Mouse (Mus musculus): ENCODE results near the gene Zfp143. TPM values are rescaled to one million over a fixed set of nuclear protein-coding genes. Genes with fewer than 3 reads are reported as not detected.

The Zfp143 gene
- total and polyA plus RNA-seq, 3 experiments = 8.4 to 10.5 (median 8.6) TPM

DNA sequence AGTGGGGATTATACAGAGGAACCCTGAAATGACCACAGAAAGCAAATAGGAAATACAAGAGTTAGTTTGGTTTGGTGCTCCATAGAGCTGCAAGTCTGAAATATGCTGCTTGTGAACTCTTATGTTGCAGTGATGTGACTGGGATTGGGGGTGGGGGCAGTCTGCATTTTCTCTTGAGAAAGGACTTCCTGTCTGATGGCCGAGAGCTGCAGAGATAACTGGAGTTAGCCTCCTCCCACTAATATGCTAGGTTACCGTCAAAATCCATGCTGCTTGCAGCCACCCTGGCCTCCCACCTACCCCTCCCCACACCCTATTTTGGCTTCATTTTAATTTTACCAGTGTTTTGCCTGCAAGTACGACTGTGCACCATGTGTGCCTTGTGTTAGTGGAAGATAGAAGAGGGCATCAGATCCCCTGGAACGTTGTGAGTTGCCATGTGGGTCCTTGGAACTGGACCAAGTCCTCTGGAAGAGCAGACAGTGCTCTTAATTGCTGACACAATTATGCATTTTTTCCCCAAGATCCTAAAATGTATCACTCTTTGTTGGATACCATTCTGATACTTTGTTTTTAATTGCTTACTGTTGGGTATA, 49.1 kb downstream of the Zfp143 start:
- H3K27ac ChIP-seq = no peak overlapping the region; the same call in 1 of the 2 replicates

DNA sequence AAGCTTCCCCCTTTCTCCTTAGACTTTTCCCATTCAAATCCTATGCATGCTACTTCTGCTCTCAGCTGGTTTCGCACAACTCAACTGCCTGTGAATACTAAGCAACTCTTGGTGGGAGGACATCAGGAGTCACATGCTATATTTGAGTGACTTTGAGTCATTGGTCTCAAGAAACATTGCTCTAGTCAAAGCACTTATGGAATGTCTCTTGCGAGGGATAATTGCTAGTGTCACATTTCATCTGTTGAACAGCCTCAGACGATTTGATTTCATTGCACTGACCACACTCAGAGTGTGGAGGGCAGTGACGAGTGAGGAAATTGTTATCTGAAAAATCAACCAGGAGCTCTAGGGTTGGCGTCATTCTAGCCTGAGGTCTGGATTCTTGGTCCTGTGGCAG, 53.7 kb downstream of the Zfp143 start:
- Histone ChIP-seq H3K36me3 (ENCODE audit: control insufficient read depth, insufficient read depth, low read length) (peaks cover 8% of the 10 kb centered on the region; the same call in 1 of the 2 replicates), H3K4me3 (no peak overlapping the region), H3K27ac (no peak overlapping the region), H3K27me3 (ENCODE audit: control insufficient read depth, insufficient read depth, low read length) (no peaks in the 10 kb centered on the region), H3K4me1 (ENCODE audit: control insufficient read depth, insufficient read depth, low read length) (peaks cover 16% of the 10 kb centered on the region), H3K79me2 (replicated peaks; ENCODE audit: control insufficient read depth, insufficient read depth, low read length) (no peaks in the 10 kb centered on the region), H3K9ac (ENCODE audit: low read depth, low read length) (no peak overlapping the region)
- TF ChIP-seq EP300 (IDR thresholded peaks at IDR 0.05; ENCODE audit: insufficient read depth, low read depth, low read length) (no peak), CTCF (IDR thresholded peaks at IDR 0.05) (no peak), POLR2A (IDR thresholded peaks at IDR 0.05; ENCODE audit: insufficient read depth, low read depth, low read length) (no peak)
- WGBS = 51% methylated on average over 5 of the region's 5 CpGs
- DNase-seq = no peak
- intact Hi-C loops (cut with DNase I) = no loop called here

More for the DNA sequence above, 49.1 kb downstream of the Zfp143 start:
- no peak overlapping the region for H3K4me3 ChIP-seq
- WGBS = 28% methylated on average over 4 of the region's 4 CpGs
- no peaks in the 10 kb centered on the region for H3K27me3 ChIP-seq (ENCODE audit: control insufficient read depth, insufficient read depth, low read length)
- TF ChIP-seq POLR2A (IDR thresholded peaks at IDR 0.05; ENCODE audit: insufficient read depth, low read depth, low read length) = no peak
- no peaks in the 10 kb centered on the region for H3K36me3 ChIP-seq (ENCODE audit: control insufficient read depth, insufficient read depth, low read length)
- peaks cover 11% of the 10 kb centered on the region for H3K4me1 ChIP-seq (ENCODE audit: control insufficient read depth, insufficient read depth, low read length)
- H3K79me2 ChIP-seq (replicated peaks; ENCODE audit: control insufficient read depth, insufficient read depth, low read length) = no peaks in the 10 kb centered on the region
- no peak for DNase-seq
- intact Hi-C loops (cut with DNase I) = no loop called here
- H3K9ac ChIP-seq (ENCODE audit: low read depth, low read length) = no peak overlapping the region

DNA sequence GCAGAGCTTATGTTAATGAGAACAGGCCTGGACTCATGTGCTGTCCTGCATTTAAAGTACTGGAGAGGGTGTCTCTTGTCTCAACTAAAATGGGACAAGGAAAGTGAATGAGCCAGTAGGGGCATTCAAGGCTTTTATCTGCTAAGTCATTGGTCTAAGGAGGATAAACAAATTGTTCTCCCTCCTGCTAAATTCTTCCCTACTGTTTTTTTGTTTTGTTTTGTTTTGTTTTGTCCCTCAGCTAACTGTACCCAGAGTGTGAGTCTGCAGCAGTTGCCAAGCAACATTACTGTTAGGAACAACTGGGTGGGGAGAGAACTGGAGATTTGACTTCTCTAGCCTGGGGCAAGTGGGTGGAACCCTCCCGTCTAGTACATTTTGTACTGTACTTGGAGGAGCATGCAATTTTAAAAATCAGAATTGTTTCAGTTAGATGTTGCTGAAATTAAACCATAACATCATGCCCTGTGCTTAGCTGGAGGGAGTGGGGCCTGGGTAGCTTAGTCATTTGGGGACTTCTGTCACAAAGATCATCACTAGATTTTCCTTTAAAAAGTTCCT, 55.8 kb downstream of the Zfp143 start:
- intact Hi-C loops (cut with DNase I) = loop anchor here (2.0 kb wide), 1 partner anchor 56 kb away; the partner anchor contains the start of gene Zfp143
- no peaks in the 10 kb centered on the region for H3K79me2 ChIP-seq (replicated peaks; ENCODE audit: control insufficient read depth, insufficient read depth, low read length)
- peak; percentile 51 to 69 for DNase-seq
- no peaks in the 10 kb centered on the region for H3K27me3 ChIP-seq (ENCODE audit: control insufficient read depth, insufficient read depth, low read length)
- H3K36me3 ChIP-seq (ENCODE audit: control insufficient read depth, insufficient read depth, low read length) = peaks cover 8% of the 10 kb centered on the region; the same call in 1 of the 2 replicates
- TF ChIP-seq EP300 (IDR thresholded peaks at IDR 0.05; ENCODE audit: insufficient read depth, low read depth, low read length) (peak; percentile 77; the same call in 1 of the 2 replicates), CTCF (IDR thresholded peaks at IDR 0.05) (no peak), POLR2A (IDR thresholded peaks at IDR 0.05; ENCODE audit: insufficient read depth, low read depth, low read length) (peak; percentile 20; the same call in 1 of the 2 replicates)
- peak overlapping the region; percentile 77 for H3K27ac ChIP-seq
- H3K9ac ChIP-seq (ENCODE audit: low read depth, low read length) = no peak overlapping the region
- WGBS = 12% methylated on average over 1 of the region's 1 CpGs
- peaks cover 15% of the 10 kb centered on the region for H3K4me1 ChIP-seq (ENCODE audit: control insufficient read depth, insufficient read depth, low read length)
- H3K4me3 ChIP-seq = no peak overlapping the region

DNA sequence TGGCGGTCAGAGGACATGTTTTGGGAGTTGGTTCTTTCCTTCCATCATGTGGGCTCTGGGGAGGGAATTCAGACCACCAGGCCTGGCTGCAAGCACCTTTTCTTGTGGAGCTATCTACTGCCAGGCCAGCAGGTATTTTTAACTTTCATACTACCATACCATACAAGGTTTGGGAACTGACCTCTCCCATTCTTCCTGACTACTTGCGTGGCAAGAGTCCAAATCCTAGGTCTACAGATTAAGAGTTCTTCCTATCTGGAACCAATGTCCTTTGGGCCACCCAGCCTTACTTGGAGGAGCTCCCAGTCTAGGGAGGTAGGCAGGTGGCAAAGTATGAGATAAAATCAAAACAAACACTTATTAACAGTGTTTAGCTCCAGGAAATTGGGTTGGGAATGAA, 57.4 kb downstream of the Zfp143 start:
- Histone ChIP-seq H3K4me3 (no peak overlapping the region), H3K27me3 (ENCODE audit: control insufficient read depth, insufficient read depth, low read length) (no peaks in the 10 kb centered on the region), H3K36me3 (ENCODE audit: control insufficient read depth, insufficient read depth, low read length) (peaks cover 8% of the 10 kb centered on the region; the same call in 1 of the 2 replicates), H3K27ac (peak overlapping the region; percentile 77), H3K9ac (ENCODE audit: low read depth, low read length) (no peak overlapping the region), H3K4me1 (ENCODE audit: control insufficient read depth, insufficient read depth, low read length) (peaks cover 15% of the 10 kb centered on the region), H3K79me2 (replicated peaks; ENCODE audit: control insufficient read depth, insufficient read depth, low read length) (no peaks in the 10 kb centered on the region)
- 47% methylated on average over 2 of the region's 2 CpGs for WGBS
- intact Hi-C loops (cut with DNase I) = no loop called here
- peak; percentile 31 to 45 for DNase-seq
- 0 out of 2 replicates have a peak, but pooled peaks have one; percentile 25 for TF ChIP-seq EP300 (IDR thresholded peaks at IDR 0.05; ENCODE audit: insufficient read depth, low read depth, low read length)
- no peak for TF ChIP-seq POLR2A (IDR thresholded peaks at IDR 0.05; ENCODE audit: insufficient read depth, low read depth, low read length)

DNA sequence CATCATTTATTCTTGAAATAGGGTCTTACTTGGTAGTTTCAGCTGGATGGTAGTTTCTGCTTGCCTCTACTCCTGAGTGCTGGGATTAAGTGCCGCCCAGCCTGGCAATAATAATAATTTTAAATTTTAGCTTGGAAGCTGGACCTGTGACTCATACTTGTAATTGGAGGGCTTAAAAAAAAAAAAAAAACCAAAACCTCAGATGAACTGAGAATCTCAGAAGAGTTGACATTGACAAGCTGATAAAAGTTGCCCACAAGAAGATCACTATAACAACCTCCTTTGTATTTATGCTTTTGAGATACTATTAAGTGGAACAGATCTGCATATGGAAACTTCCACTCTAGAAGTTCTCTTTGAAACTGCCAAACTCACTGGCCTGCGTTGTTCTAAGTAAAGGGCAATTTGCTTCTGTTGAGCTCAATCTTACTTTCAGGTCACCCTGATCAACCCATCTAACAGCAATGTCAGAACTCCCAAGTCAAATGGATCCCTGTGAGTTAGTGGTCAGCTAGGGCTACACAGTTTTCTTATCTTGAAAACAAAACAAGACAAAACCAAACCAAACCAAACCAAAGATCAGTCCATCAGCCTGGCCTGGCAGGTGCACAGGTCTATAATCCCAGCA, 59.3 kb downstream of the Zfp143 start:
- peak overlapping the region; percentile 50; the same call in 1 of the 2 replicates for H3K4me3 ChIP-seq
- H3K27ac ChIP-seq = peak overlapping the region; percentile 71
- H3K4me1 ChIP-seq (ENCODE audit: control insufficient read depth, insufficient read depth, low read length) = peaks cover 19% of the 10 kb centered on the region
- peaks cover 12% of the 10 kb centered on the region for H3K36me3 ChIP-seq (ENCODE audit: control insufficient read depth, insufficient read depth, low read length)
- DNase-seq = no peak
- H3K27me3 ChIP-seq (ENCODE audit: control insufficient read depth, insufficient read depth, low read length) = no peaks in the 10 kb centered on the region
- WGBS = 58% methylated on average over 2 of the region's 2 CpGs
- intact Hi-C loops (cut with DNase I) = loop anchor here (2.0 to 5.0 kb wide), 2 partner anchors 45 to 147 kb away; no protein-coding TSS in a partner anchor
- H3K9ac ChIP-seq (ENCODE audit: low read depth, low read length) = 0 out of 2 replicates have a peak overlapping the region, but pooled peaks have one; percentile 13
- TF ChIP-seq EP300 (IDR thresholded peaks at IDR 0.05; ENCODE audit: insufficient read depth, low read depth, low read length) = no peak
- no peak for TF ChIP-seq CTCF (IDR thresholded peaks at IDR 0.05)
- no peak for TF ChIP-seq POLR2A (IDR thresholded peaks at IDR 0.05; ENCODE audit: insufficient read depth, low read depth, low read length)
- no peaks in the 10 kb centered on the region for H3K79me2 ChIP-seq (replicated peaks; ENCODE audit: control insufficient read depth, insufficient read depth, low read length)

DNA sequence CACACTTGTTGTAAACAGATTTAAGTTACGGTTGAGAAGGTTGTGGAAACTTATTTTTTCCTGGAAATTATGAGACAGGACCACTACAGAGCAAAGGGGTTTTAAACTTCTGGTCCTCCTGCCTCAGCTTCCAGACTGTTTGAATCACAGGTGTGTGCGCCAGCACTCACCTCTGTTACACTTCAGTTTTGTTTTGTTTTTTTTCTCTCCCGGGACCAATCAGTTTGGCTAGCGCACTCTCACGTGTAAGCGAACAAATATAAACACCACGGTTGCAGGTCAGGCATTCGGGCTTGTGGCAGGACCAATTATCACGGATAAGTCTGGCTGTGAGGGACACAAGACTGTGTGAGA, 60.1 kb downstream of the Zfp143 start:
- DNase-seq = no peak
- peak overlapping the region; percentile 71 for H3K27ac ChIP-seq
- H3K9ac ChIP-seq (ENCODE audit: low read depth, low read length) = peak overlapping the region; percentile 74
- peak overlapping the region; percentile 50 for H3K4me3 ChIP-seq
- 3% methylated on average over 9 of the region's 9 CpGs for WGBS
- peaks cover 12% of the 10 kb centered on the region for H3K36me3 ChIP-seq (ENCODE audit: control insufficient read depth, insufficient read depth, low read length)
- H3K27me3 ChIP-seq (ENCODE audit: control insufficient read depth, insufficient read depth, low read length) = no peaks in the 10 kb centered on the region
- intact Hi-C loops (cut with DNase I) = loop anchor here (2.0 to 5.0 kb wide), 2 partner anchors 44 to 146 kb away; no protein-coding TSS in a partner anchor
- TF ChIP-seq CTCF (IDR thresholded peaks at IDR 0.05) (no peak), POLR2A (IDR thresholded peaks at IDR 0.05; ENCODE audit: insufficient read depth, low read depth, low read length) (no peak), EP300 (IDR thresholded peaks at IDR 0.05; ENCODE audit: insufficient read depth, low read depth, low read length) (no peak; the same call in 1 of the 2 replicates)
- H3K79me2 ChIP-seq (replicated peaks; ENCODE audit: control insufficient read depth, insufficient read depth, low read length) = no peaks in the 10 kb centered on the region
- H3K4me1 ChIP-seq (ENCODE audit: control insufficient read depth, insufficient read depth, low read length) = peaks cover 19% of the 10 kb centered on the region

Measured in heart, adult 2 months (tissue).